Comparison of ENCODE assay signal across 24 mouse cellular contexts in the genomic region with DNA sequence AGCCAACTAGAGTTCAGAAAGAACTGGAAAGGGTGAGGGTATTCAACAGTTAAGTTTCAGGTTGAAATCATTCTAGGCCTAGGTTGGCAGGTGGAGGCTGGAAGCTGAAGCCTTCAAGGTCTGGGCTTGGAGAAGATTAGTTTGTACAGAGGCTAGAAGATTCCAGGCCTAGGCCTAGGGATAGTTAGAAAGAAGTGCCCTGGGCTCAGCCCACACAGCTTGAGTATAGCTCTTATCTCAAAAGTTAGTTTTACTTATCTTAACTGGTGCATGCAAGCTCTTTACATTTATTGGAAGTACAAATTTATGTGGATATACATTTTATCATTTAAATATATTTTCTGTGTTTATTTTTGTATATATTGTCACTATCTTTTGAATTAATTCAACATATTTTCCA. TPM values are rescaled to one million over a fixed set of nuclear protein-coding genes. Genes with fewer than 3 reads are reported as not detected.
DNase-seq lines count a peak whose midpoint lies in the region; ATAC-seq and TF ChIP-seq lines count a peak whose summit lies in the region.
"Had no signal": no experiment of that assay in that cellular context is flagged by ENCODE, and none has a peak within 500 bp of the region (broad histone marks: within the 10 kb centered on the region; RNA-seq: fewer than 3 reads in every experiment).

No protein-coding gene starts in this region.

- peaks cover 39% of the 10 kb centered on the region for H3K79me2 ChIP-seq in liver, adult 2 months (ENCODE audit: control insufficient read depth, insufficient read depth, low read length)

- no peak for TF ChIP-seq POLR2A in liver, adult 2 months (IDR thresholded peaks at IDR 0.05; ENCODE audit: extremely low read depth, insufficient read depth, low read length)

- no peak for DNase-seq in liver, adult 2 months (ENCODE audit: extremely low read depth, low read depth, low spot score)
- DNase-seq in liver, postnatal 0 days: no peak
- DNase-seq in liver, embryonic 13.5 days: no peak
- no peak for DNase-seq in hindbrain, embryonic 10.5 days (ENCODE audit: low spot score)
- DNase-seq in kidney, adult 18-20 months: no peak
- DNase-seq: adrenal gland, postnatal 14 days; cerebellum, adult 11 months; cerebellum, adult 2 months; cerebellum, postnatal 10 days; embryo, embryonic 11 days; gastrocnemius, postnatal 25 days; heart, postnatal 14 days; heart, postnatal 4 days had no signal

- peak overlapping the region; percentile 25; the same call in 1 of the 2 replicates for H3K27ac ChIP-seq in liver, adult 2 months (replicated peaks; ENCODE audit: insufficient read depth, low read depth, low read length)
- H3K27ac ChIP-seq in liver, postnatal 0 days (ENCODE audit: low read depth): no peak overlapping the region
- H3K27ac ChIP-seq in liver, embryonic 13.5 days: 0 out of 2 replicates have a peak overlapping the region, but pooled peaks have one; percentile 10
- H3K27ac ChIP-seq in liver, embryonic 16.5 days (ENCODE audit: low read length): no peak overlapping the region
- no peak overlapping the region for H3K27ac ChIP-seq in hindbrain, embryonic 10.5 days
- H3K27ac ChIP-seq: embryonic facial prominence, embryonic 10.5 days; embryonic facial prominence, embryonic 13.5 days; forebrain, embryonic 12.5 days; forebrain, embryonic 15.5 days; heart, embryonic 10.5 days; heart, embryonic 13.5 days; hindbrain, embryonic 12.5 days; hindbrain, embryonic 15.5 days had no signal

- H3K36me3 ChIP-seq in liver, adult 2 months (ENCODE audit: control insufficient read depth, insufficient read depth, low read length): no peaks in the 10 kb centered on the region
- H3K36me3 ChIP-seq in liver, postnatal 0 days (replicated peaks; ENCODE audit: insufficient read depth, low read length): no peaks in the 10 kb centered on the region
- peaks cover 16% of the 10 kb centered on the region for H3K36me3 ChIP-seq in liver, embryonic 13.5 days
- 0 out of 2 replicates have a peak, but pooled peaks cover 2% of the 10 kb centered on the region for H3K36me3 ChIP-seq in liver, embryonic 16.5 days (ENCODE audit: control insufficient read depth, insufficient read depth)
- H3K36me3 ChIP-seq in hindbrain, embryonic 10.5 days: peaks cover 12% of the 10 kb centered on the region; the same call in 1 of the 2 replicates
- H3K36me3 ChIP-seq: forebrain, embryonic 15.5 days; heart, embryonic 13.5 days had no signal

- TF ChIP-seq EP300 in liver, postnatal 0 days (IDR thresholded peaks at IDR 0.05; ENCODE audit: low read depth): no peak

- no peaks in the 10 kb centered on the region for H3K27me3 ChIP-seq in liver, adult 2 months (ENCODE audit: control insufficient read depth, insufficient read depth, low read length)
- H3K27me3 ChIP-seq in liver, postnatal 0 days (ENCODE audit: insufficient read depth, low read length): no peaks in the 10 kb centered on the region
- no peaks in the 10 kb centered on the region for H3K27me3 ChIP-seq in liver, embryonic 13.5 days
- no peaks in the 10 kb centered on the region for H3K27me3 ChIP-seq in liver, embryonic 16.5 days (ENCODE audit: control insufficient read depth, insufficient read depth, low read depth, low read length)
- no peaks in the 10 kb centered on the region for H3K27me3 ChIP-seq in hindbrain, embryonic 10.5 days (ENCODE audit: insufficient read depth, poor library complexity, severe bottlenecking)
- H3K27me3 ChIP-seq: embryonic facial prominence, embryonic 13.5 days; forebrain, embryonic 12.5 days; forebrain, embryonic 15.5 days; heart, embryonic 13.5 days; hindbrain, embryonic 12.5 days; hindbrain, embryonic 15.5 days; Patski had no signal

- H3K4me2 ChIP-seq in liver, postnatal 0 days (ENCODE audit: low read depth, low read length): no peak overlapping the region
- no peak overlapping the region for H3K4me2 ChIP-seq in liver, embryonic 13.5 days
- H3K4me2 ChIP-seq in liver, embryonic 16.5 days (ENCODE audit: low read depth, low read length): no peak overlapping the region
- H3K4me2 ChIP-seq: embryonic facial prominence, embryonic 13.5 days; forebrain, embryonic 12.5 days; forebrain, embryonic 15.5 days; heart, embryonic 13.5 days; hindbrain, embryonic 12.5 days; hindbrain, embryonic 15.5 days had no signal

- no peak overlapping the region for H3K4me3 ChIP-seq in liver, adult 2 months (ENCODE audit: insufficient read depth, low read depth, low read length)
- H3K4me3 ChIP-seq in liver, postnatal 0 days (ENCODE audit: low read depth, low read length): no peak overlapping the region
- H3K4me3 ChIP-seq in liver, embryonic 13.5 days (replicated peaks): no peak overlapping the region
- no peak overlapping the region for H3K4me3 ChIP-seq in liver, embryonic 16.5 days (ENCODE audit: low read depth, low read length)
- H3K4me3 ChIP-seq in hindbrain, embryonic 10.5 days: no peak overlapping the region
- H3K4me3 ChIP-seq: embryonic facial prominence, embryonic 10.5 days; embryonic facial prominence, embryonic 13.5 days; erythroblast, embryonic 14.5 days; forebrain, embryonic 12.5 days; forebrain, embryonic 15.5 days; heart, embryonic 10.5 days; heart, embryonic 13.5 days; hindbrain, embryonic 12.5 days; hindbrain, embryonic 15.5 days had no signal

- ATAC-seq in liver, postnatal 0 days: no peak
- ATAC-seq in liver, embryonic 13.5 days (ENCODE audit: low read depth): 0 out of 2 replicates have a peak, but pooled peaks have one; percentile 52
- ATAC-seq in liver, embryonic 16.5 days (ENCODE audit: low read depth): peak; percentile 45
- ATAC-seq: forebrain, embryonic 15.5 days; Patski had no signal

- no peak for TF ChIP-seq CTCF in liver, adult 2 months (IDR thresholded peaks at IDR 0.05; ENCODE audit: low read depth, low read length)
- no peak for TF ChIP-seq CTCF in liver, postnatal 0 days (IDR thresholded peaks at IDR 0.05; ENCODE audit: low read depth)

- H3K9ac ChIP-seq in liver, adult 2 months (ENCODE audit: low read depth, low read length): no peak overlapping the region
- no peak overlapping the region for H3K9ac ChIP-seq in liver, postnatal 0 days (replicated peaks)
- no peak overlapping the region for H3K9ac ChIP-seq in liver, embryonic 13.5 days
- H3K9ac ChIP-seq in liver, embryonic 16.5 days (ENCODE audit: low read depth, low read length): no peak overlapping the region
- H3K9ac ChIP-seq: embryonic facial prominence, embryonic 13.5 days; forebrain, embryonic 12.5 days; forebrain, embryonic 15.5 days; heart, embryonic 13.5 days; hindbrain, embryonic 12.5 days; hindbrain, embryonic 15.5 days had no signal

- 0 out of 2 replicates have a peak, but pooled peaks cover 3% of the 10 kb centered on the region for H3K9me3 ChIP-seq in liver, postnatal 0 days (ENCODE audit: low read length)
- peaks cover 6% of the 10 kb centered on the region for H3K9me3 ChIP-seq in liver, embryonic 13.5 days (replicated peaks)
- no peaks in the 10 kb centered on the region for H3K9me3 ChIP-seq in liver, embryonic 16.5 days (replicated peaks; ENCODE audit: control insufficient read depth, low read length)
- H3K9me3 ChIP-seq in hindbrain, embryonic 10.5 days: peaks cover 8% of the 10 kb centered on the region; the same call in 1 of the 2 replicates
- H3K9me3 ChIP-seq: forebrain, embryonic 15.5 days; hindbrain, embryonic 15.5 days had no signal

- H3K4me1 ChIP-seq in liver, adult 2 months (ENCODE audit: control insufficient read depth, insufficient read depth, low read length): peaks cover 11% of the 10 kb centered on the region; the same call in 1 of the 2 replicates
- 0 out of 2 replicates have a peak, but pooled peaks cover 3% of the 10 kb centered on the region for H3K4me1 ChIP-seq in liver, postnatal 0 days (ENCODE audit: insufficient read depth)
- H3K4me1 ChIP-seq in liver, embryonic 13.5 days (replicated peaks): peaks cover 54% of the 10 kb centered on the region
- H3K4me1 ChIP-seq in liver, embryonic 16.5 days (ENCODE audit: control insufficient read depth, low read depth, low read length): peaks cover 20% of the 10 kb centered on the region
- H3K4me1 ChIP-seq in hindbrain, embryonic 10.5 days (replicated peaks): peaks cover 11% of the 10 kb centered on the region
- H3K4me1 ChIP-seq: forebrain, embryonic 12.5 days; forebrain, embryonic 15.5 days; hindbrain, embryonic 12.5 days; hindbrain, embryonic 15.5 days had no signal

RNA-seq across cellular contexts. Expression of gene Cdc42bpa, which starts 21.4 kb away (rescaled TPM):
- total RNA-seq in liver, adult 2 months (2014; rRNA removed): 23.3 and 24.7 TPM in 2 replicates
- 4.3 and 7.0 TPM in 2 replicates for polyA plus RNA-seq in liver, adult 2 months (2012; rRNA removed)
- polyA plus RNA-seq in liver, postnatal 0 days (2015; fragmentation: Nextera tagmentation; extraction: Ambion mirVana): 3.5 TPM in 2 replicates
- 11.1 and 11.4 TPM in 2 replicates for polyA plus RNA-seq in liver, embryonic 13.5 days (2015; fragmentation: Nextera tagmentation; extraction: Ambion mirVana)
- polyA plus RNA-seq in liver, embryonic 16.5 days (2015; fragmentation: Nextera tagmentation; extraction: Ambion mirVana): 6.7 and 7.1 TPM in 2 replicates
- polyA plus RNA-seq in hindbrain, embryonic 10.5 days (2016; fragmentation: Nextera tagmentation; extraction: Ambion mirVana): 11.0 and 13.2 TPM in 2 replicates

Comparison
In these comparisons a context has a peak if more than half of its experiments do, and no peak if none do; other contexts are left out.
1. H3K27ac ChIP-seq: peak in liver, adult 2 months (single experiment) and liver, embryonic 13.5 days (single experiment); none in liver, postnatal 0 days (single experiment), liver, embryonic 16.5 days (single experiment) and hindbrain, embryonic 10.5 days (single experiment).